In the genomic region with DNA sequence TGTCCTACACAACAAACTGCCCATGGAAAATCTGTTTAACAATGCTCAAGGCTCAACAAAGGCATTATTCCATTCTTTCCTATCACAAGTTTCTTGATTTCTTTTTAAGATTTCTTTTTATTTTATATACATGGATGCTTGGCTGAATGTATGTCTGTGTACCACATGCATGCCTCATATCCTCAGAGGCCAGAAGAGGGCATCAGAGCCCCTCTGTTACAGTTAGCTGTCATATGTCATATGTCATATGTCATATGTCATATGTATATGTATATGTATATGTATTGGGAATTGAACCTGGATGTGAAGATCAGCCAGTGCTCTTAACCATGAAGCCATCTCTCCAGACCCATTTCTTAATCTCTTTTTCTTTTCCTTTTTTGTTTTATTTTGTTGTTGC, we compare ENCODE assay signal across 12 mouse cellular contexts. TPM values are rescaled to one million over a fixed set of nuclear protein-coding genes. Genes with fewer than 3 reads are reported as not detected.
DNase-seq lines count a peak whose midpoint lies in the region; ATAC-seq and TF ChIP-seq lines count a peak whose summit lies in the region.
"Had no signal": no experiment of that assay in that cellular context is flagged by ENCODE, and none has a peak within 500 bp of the region (broad histone marks: within the 10 kb centered on the region; RNA-seq: fewer than 3 reads in every experiment).

No protein-coding gene starts in this region.

- H3K9ac ChIP-seq in forebrain, embryonic 14.5 days (ENCODE audit: low read length), result no peak overlapping the region
- no peak overlapping the region for H3K9ac ChIP-seq in forebrain, embryonic 11.5 days (ENCODE audit: low read length)
- H3K9ac ChIP-seq in lung, embryonic 14.5 days, result no peak overlapping the region
- H3K9ac ChIP-seq: kidney, embryonic 15.5 days had no signal

- no peak for ATAC-seq in forebrain, embryonic 14.5 days
- no peak for ATAC-seq in forebrain, embryonic 11.5 days (replicated peaks; ENCODE audit: low FRiP score)
- ATAC-seq in lung, embryonic 14.5 days (ENCODE audit: insufficient read depth), result no peak
- peak; percentile 45 for ATAC-seq in megakaryocyte progenitor cell, adult 5-6 weeks (replicated peaks; ENCODE audit: poor library complexity)
- ATAC-seq in erythroblast, adult 5-6 weeks (replicated peaks; ENCODE audit: low FRiP score, poor library complexity, severe bottlenecking), result no peak

- no peak overlapping the region for H3K27ac ChIP-seq in forebrain, embryonic 14.5 days (ENCODE audit: low read depth, low read length)
- no peak overlapping the region for H3K27ac ChIP-seq in forebrain, embryonic 11.5 days (ENCODE audit: low read depth, low read length)
- H3K27ac ChIP-seq in lung, embryonic 14.5 days (ENCODE audit: low read depth), result no peak overlapping the region
- H3K27ac ChIP-seq: kidney, embryonic 15.5 days had no signal

- peak; percentile 23; the same call in 1 of the 2 replicates for TF ChIP-seq CTCF in lung, embryonic 14.5 days (IDR thresholded peaks at IDR 0.05; ENCODE audit: low read depth)

- H3K4me1 ChIP-seq in forebrain, embryonic 14.5 days (ENCODE audit: control insufficient read depth, insufficient read depth, low read length), result peaks cover 23% of the 10 kb centered on the region
- peaks cover 12% of the 10 kb centered on the region for H3K4me1 ChIP-seq in forebrain, embryonic 11.5 days (replicated peaks; ENCODE audit: control insufficient read depth, insufficient read depth, low read length)
- H3K4me1 ChIP-seq in lung, embryonic 14.5 days (ENCODE audit: insufficient read depth), result peaks cover 8% of the 10 kb centered on the region; the same call in 1 of the 2 replicates

- no peak overlapping the region for H3K4me2 ChIP-seq in forebrain, embryonic 14.5 days (ENCODE audit: low read length)
- H3K4me2 ChIP-seq in forebrain, embryonic 11.5 days (ENCODE audit: low read depth, low read length, severe bottlenecking), result no peak overlapping the region
- H3K4me2 ChIP-seq in lung, embryonic 14.5 days, result no peak overlapping the region
- H3K4me2 ChIP-seq: kidney, embryonic 15.5 days had no signal

- peak; percentile 21 for DNase-seq in forebrain, embryonic 14.5 days (ENCODE audit: low spot score)
- DNase-seq in forebrain, embryonic 11.5 days (ENCODE audit: low spot score), result no peak
- peak; percentile 37 for DNase-seq in lung, embryonic 14.5 days
- no peak for DNase-seq in lung, postnatal 10 days
- DNase-seq in CD4-positive, CD25-positive, alpha-beta regulatory T cell, adult 2 months (ENCODE audit: low read depth, low spot score), result peak; percentile 77
- DNase-seq in right cerebral cortex, postnatal 10 days (ENCODE audit: low spot score in 2 of 2), result no peak
- DNase-seq: cerebellum, adult 9-11 months; heart, postnatal 14 days; right cerebral cortex, postnatal 25 days had no signal

- H3K9me3 ChIP-seq in forebrain, embryonic 14.5 days (replicated peaks; ENCODE audit: control insufficient read depth, low read length), result no peaks in the 10 kb centered on the region
- no peaks in the 10 kb centered on the region for H3K9me3 ChIP-seq in forebrain, embryonic 11.5 days (ENCODE audit: control insufficient read depth, low read length)
- no peaks in the 10 kb centered on the region for H3K9me3 ChIP-seq in lung, embryonic 14.5 days (ENCODE audit: low read depth, low read length)
- H3K9me3 ChIP-seq: kidney, embryonic 15.5 days had no signal

- no peaks in the 10 kb centered on the region for H3K27me3 ChIP-seq in forebrain, embryonic 14.5 days (replicated peaks; ENCODE audit: control insufficient read depth, insufficient read depth, low read length)
- H3K27me3 ChIP-seq in forebrain, embryonic 11.5 days (ENCODE audit: control insufficient read depth, insufficient read depth, low read length), result no peaks in the 10 kb centered on the region
- H3K27me3 ChIP-seq in lung, embryonic 14.5 days (ENCODE audit: insufficient read depth, low read length), result no peaks in the 10 kb centered on the region
- H3K27me3 ChIP-seq: kidney, embryonic 15.5 days had no signal

- no peak overlapping the region for H3K4me3 ChIP-seq in forebrain, embryonic 14.5 days (ENCODE audit: low read depth, low read length)
- H3K4me3 ChIP-seq in forebrain, embryonic 11.5 days (ENCODE audit: low read depth, low read length), result no peak overlapping the region
- no peak overlapping the region for H3K4me3 ChIP-seq in lung, embryonic 14.5 days (ENCODE audit: low read depth, low read length)
- H3K4me3 ChIP-seq: kidney, embryonic 15.5 days had no signal

- H3K36me3 ChIP-seq in forebrain, embryonic 14.5 days (ENCODE audit: control insufficient read depth, insufficient read depth, low read length), result peaks cover 61% of the 10 kb centered on the region
- H3K36me3 ChIP-seq in forebrain, embryonic 11.5 days (ENCODE audit: control insufficient read depth, insufficient read depth, low read length), result peaks cover 8% of the 10 kb centered on the region
- H3K36me3 ChIP-seq in lung, embryonic 14.5 days (ENCODE audit: insufficient read depth), result peaks cover 59% of the 10 kb centered on the region

RNA-seq across cellular contexts. Expression of a gene that starts 4.9 kb away (rescaled TPM):
- polyA plus RNA-seq in forebrain, embryonic 14.5 days (2014; fragmentation: Nextera tagmentation; extraction: Ambion mirVana), result 15.9 and 17.0 TPM in 2 replicates
- polyA plus RNA-seq in forebrain, embryonic 11.5 days (2014; fragmentation: Nextera tagmentation; extraction: Ambion mirVana), result 24.2 and 26.0 TPM in 2 replicates
- 18.4 and 19.8 TPM in 2 replicates for polyA plus RNA-seq in lung, embryonic 14.5 days (2014; fragmentation: Nextera tagmentation; extraction: Ambion mirVana)
- 22.2 and 24.7 TPM in 2 replicates for total RNA-seq in megakaryocyte progenitor cell, adult 5-6 weeks (2015)
- total RNA-seq in megakaryocyte progenitor cell, adult 5-6 weeks (2017), result 16.6 and 35.5 TPM in 2 replicates
- 7.3 and 13.8 TPM in 2 replicates for total RNA-seq in erythroblast, adult 5-6 weeks (2015; ENCODE audit: low replicate concordance)
- 15.3 and 21.2 TPM in 2 replicates for total RNA-seq in erythroblast, adult 5-6 weeks (2017; ENCODE audit: low replicate concordance)

RNA-seq across cellular contexts. Expression of a gene that starts 10.5 kb away (rescaled TPM):
- 18.4 and 25.4 TPM in 2 replicates for polyA plus RNA-seq in forebrain, embryonic 14.5 days (2014; fragmentation: Nextera tagmentation; extraction: Ambion mirVana)
- polyA plus RNA-seq in forebrain, embryonic 11.5 days (2014; fragmentation: Nextera tagmentation; extraction: Ambion mirVana), result 14.2 and 16.2 TPM in 2 replicates
- polyA plus RNA-seq in lung, embryonic 14.5 days (2014; fragmentation: Nextera tagmentation; extraction: Ambion mirVana), result 18.8 and 19.7 TPM in 2 replicates
- total RNA-seq in megakaryocyte progenitor cell, adult 5-6 weeks (2015), result 4.0 and 5.6 TPM in 2 replicates
- total RNA-seq in megakaryocyte progenitor cell, adult 5-6 weeks (2017), result 9.8 and 12.0 TPM in 2 replicates
- 1.5 TPM in 1 of 2 replicates, not detected in the other for total RNA-seq in erythroblast, adult 5-6 weeks (2015; ENCODE audit: low replicate concordance)
- total RNA-seq in erythroblast, adult 5-6 weeks (2017; ENCODE audit: low replicate concordance), result 1.7 and 2.5 TPM in 2 replicates

RNA-seq across cellular contexts. Expression of a gene that starts 22.5 kb away (rescaled TPM):
- 4.8 and 5.1 TPM in 2 replicates for polyA plus RNA-seq in forebrain, embryonic 14.5 days (2014; fragmentation: Nextera tagmentation; extraction: Ambion mirVana)
- 26.9 and 29.8 TPM in 2 replicates for polyA plus RNA-seq in forebrain, embryonic 11.5 days (2014; fragmentation: Nextera tagmentation; extraction: Ambion mirVana)
- polyA plus RNA-seq in lung, embryonic 14.5 days (2014; fragmentation: Nextera tagmentation; extraction: Ambion mirVana), result 11.4 and 11.9 TPM in 2 replicates
- 0.49 TPM in 1 of 2 replicates, not detected in the other for total RNA-seq in megakaryocyte progenitor cell, adult 5-6 weeks (2015)
- 0.04 and 0.47 TPM in 2 replicates for total RNA-seq in megakaryocyte progenitor cell, adult 5-6 weeks (2017)
- not detected in 2 replicates for total RNA-seq in erythroblast, adult 5-6 weeks (2015; ENCODE audit: low replicate concordance)
- total RNA-seq in erythroblast, adult 5-6 weeks (2017; ENCODE audit: low replicate concordance), result not detected in 2 replicates

RNA-seq across cellular contexts. Expression of a gene that starts 29.1 kb away (rescaled TPM):
- 20.9 and 24.7 TPM in 2 replicates for polyA plus RNA-seq in forebrain, embryonic 14.5 days (2014; fragmentation: Nextera tagmentation; extraction: Ambion mirVana)
- polyA plus RNA-seq in forebrain, embryonic 11.5 days (2014; fragmentation: Nextera tagmentation; extraction: Ambion mirVana), result 22.6 and 25.1 TPM in 2 replicates
- 18.7 and 21.5 TPM in 2 replicates for polyA plus RNA-seq in lung, embryonic 14.5 days (2014; fragmentation: Nextera tagmentation; extraction: Ambion mirVana)
- total RNA-seq in megakaryocyte progenitor cell, adult 5-6 weeks (2015), result 10.1 and 13.4 TPM in 2 replicates
- 12.2 and 14.4 TPM in 2 replicates for total RNA-seq in megakaryocyte progenitor cell, adult 5-6 weeks (2017)
- total RNA-seq in erythroblast, adult 5-6 weeks (2015; ENCODE audit: low replicate concordance), result 3.8 and 8.8 TPM in 2 replicates
- total RNA-seq in erythroblast, adult 5-6 weeks (2017; ENCODE audit: low replicate concordance), result 5.9 and 6.0 TPM in 2 replicates

RNA-seq across cellular contexts. Expression of a gene that starts 31.4 kb away (rescaled TPM):
- polyA plus RNA-seq in forebrain, embryonic 14.5 days (2014; fragmentation: Nextera tagmentation; extraction: Ambion mirVana), result 28.1 and 30.1 TPM in 2 replicates
- polyA plus RNA-seq in forebrain, embryonic 11.5 days (2014; fragmentation: Nextera tagmentation; extraction: Ambion mirVana), result 43.2 and 47.6 TPM in 2 replicates
- polyA plus RNA-seq in lung, embryonic 14.5 days (2014; fragmentation: Nextera tagmentation; extraction: Ambion mirVana), result 11.3 and 13.3 TPM in 2 replicates
- not detected in 2 replicates for total RNA-seq in megakaryocyte progenitor cell, adult 5-6 weeks (2015)
- total RNA-seq in megakaryocyte progenitor cell, adult 5-6 weeks (2017), result 0.10 TPM in 1 of 2 replicates, not detected in the other
- total RNA-seq in erythroblast, adult 5-6 weeks (2015; ENCODE audit: low replicate concordance), result not detected in 2 replicates
- 0.17 TPM in 1 of 2 replicates, not detected in the other for total RNA-seq in erythroblast, adult 5-6 weeks (2017; ENCODE audit: low replicate concordance)

Comparison
In these comparisons a context has a peak if more than half of its experiments do, and no peak if none do; other contexts are left out.
1. DNase-seq: peak in forebrain, embryonic 14.5 days (single experiment), lung, embryonic 14.5 days (single experiment) and CD4-positive, CD25-positive, alpha-beta regulatory T cell, adult 2 months (single experiment); none in forebrain, embryonic 11.5 days (single experiment), lung, postnatal 10 days (single experiment) and right cerebral cortex, postnatal 10 days (0 of 2).